Mouse (Mus musculus): ENCODE measurements around the gene Chmp6. TPM values are rescaled to one million over a fixed set of nuclear protein-coding genes. Genes with fewer than 3 reads are reported as not detected.

Gene Chmp6
- polyA plus RNA-seq, 1 experiment from 2014 or later, result 112 TPM

- Histone ChIP-seq H3K9me3 (no peaks in the 10 kb centered on the region), H3K4me1 (replicated peaks) (peaks cover 26% of the 10 kb centered on the region), H3K4me2 (replicated peaks) (no peak overlapping the region; the same call in 1 of the 2 replicates), H3K36me3 (no peaks in the 10 kb centered on the region), H3K27ac (no peak overlapping the region), H3K27me3 (peaks cover 13% of the 10 kb centered on the region; the same call in 1 of the 2 replicates), H3K4me3 (replicated peaks) (no peak overlapping the region), H3K9ac (replicated peaks) (0 out of 2 replicates have a peak overlapping the region, but pooled peaks have one; percentile 19)
- 1% methylated on average over 5 of the region's 5 CpGs for WGBS
- ATAC-seq, result no peak
Measured at GRCm38 (mm10) chr11:119909436-119909835, 3.8 kb upstream of the Chmp6 start.

- Histone ChIP-seq H3K27me3 (peaks cover 8% of the 10 kb centered on the region; the same call in 1 of the 2 replicates), H3K4me1 (replicated peaks) (peaks cover 37% of the 10 kb centered on the region), H3K4me2 (replicated peaks) (peak overlapping the region; percentile 99), H3K9me3 (no peaks in the 10 kb centered on the region), H3K27ac (peak overlapping the region; percentile 79), H3K36me3 (peaks cover 16% of the 10 kb centered on the region), H3K4me3 (replicated peaks) (peak overlapping the region; percentile 95), H3K9ac (replicated peaks) (peak overlapping the region; percentile 97)
- ATAC-seq, result no peak
- 6% methylated on average over 7 of the region's 7 CpGs for WGBS
Measured at GRCm38 (mm10) chr11:119912845-119913244, 396 bp upstream of the Chmp6 start.

- Histone ChIP-seq H3K9ac (replicated peaks) (peak overlapping the region; percentile 97), H3K36me3 (peaks cover 26% of the 10 kb centered on the region), H3K4me2 (replicated peaks) (peak overlapping the region; percentile 99), H3K9me3 (no peaks in the 10 kb centered on the region), H3K27me3 (0 out of 2 replicates have a peak, but pooled peaks cover 3% of the 10 kb centered on the region), H3K27ac (peak overlapping the region; percentile 79), H3K4me1 (replicated peaks) (peaks cover 37% of the 10 kb centered on the region), H3K4me3 (replicated peaks) (peak overlapping the region; percentile 95)
- no peak for ATAC-seq
- WGBS, result under 1% methylated on average over 26 of the region's 26 CpGs
Measured at GRCm38 (mm10) chr11:119913935-119914314, 684 bp downstream of the Chmp6 start.

GRCm38 (mm10) chr11:119914381-119914780 lies 1.1 kb downstream of the Chmp6 start:
- Histone ChIP-seq H3K9me3 (no peaks in the 10 kb centered on the region), H3K4me2 (replicated peaks) (peak overlapping the region; percentile 99), H3K36me3 (peaks cover 31% of the 10 kb centered on the region), H3K4me1 (replicated peaks) (peaks cover 37% of the 10 kb centered on the region), H3K4me3 (replicated peaks) (peak overlapping the region; percentile 95), H3K9ac (replicated peaks) (peak overlapping the region; percentile 97), H3K27me3 (no peaks in the 10 kb centered on the region), H3K27ac (peak overlapping the region; percentile 79; the same call in 1 of the 2 replicates)
- no peak for ATAC-seq
- 32% methylated on average over 4 of the region's 4 CpGs for WGBS

- Histone ChIP-seq H3K4me1 (replicated peaks) (peaks cover 30% of the 10 kb centered on the region), H3K27me3 (no peaks in the 10 kb centered on the region), H3K36me3 (peaks cover 43% of the 10 kb centered on the region), H3K9me3 (no peaks in the 10 kb centered on the region), H3K4me3 (replicated peaks) (no peak overlapping the region), H3K4me2 (replicated peaks) (peak overlapping the region; percentile 99; the same call in 1 of the 2 replicates), H3K9ac (replicated peaks) (no peak overlapping the region), H3K27ac (no peak overlapping the region)
- WGBS, result 91% methylated on average over 9 of the region's 9 CpGs
- ATAC-seq, result no peak
Measured at GRCm38 (mm10) chr11:119915666-119916065, 2.4 kb downstream of the Chmp6 start.

GRCm38 (mm10) chr11:119916102-119916790 lies 3.0 kb downstream of the Chmp6 start:
- no peak overlapping the region for H3K4me2 ChIP-seq (replicated peaks)
- H3K4me1 ChIP-seq (replicated peaks), result peaks cover 30% of the 10 kb centered on the region
- H3K27me3 ChIP-seq, result no peaks in the 10 kb centered on the region
- no peaks in the 10 kb centered on the region for H3K9me3 ChIP-seq
- no peak overlapping the region for H3K4me3 ChIP-seq (replicated peaks)
- H3K9ac ChIP-seq (replicated peaks), result no peak overlapping the region
- H3K36me3 ChIP-seq, result peaks cover 45% of the 10 kb centered on the region
- H3K27ac ChIP-seq, result no peak overlapping the region
- WGBS, result 90% methylated on average over 15 of the region's 15 CpGs
- ATAC-seq, result no peak

GRCm38 (mm10) chr11:119916834-119917469 lies 3.7 kb downstream of the Chmp6 start:
- Histone ChIP-seq H3K4me3 (replicated peaks) (no peak overlapping the region), H3K27me3 (no peaks in the 10 kb centered on the region), H3K9me3 (no peaks in the 10 kb centered on the region), H3K4me1 (replicated peaks) (peaks cover 30% of the 10 kb centered on the region), H3K27ac (no peak overlapping the region), H3K9ac (replicated peaks) (no peak overlapping the region), H3K4me2 (replicated peaks) (no peak overlapping the region), H3K36me3 (peaks cover 45% of the 10 kb centered on the region)
- WGBS, result 94% methylated on average over 21 of the region's 21 CpGs
- no peak for ATAC-seq

GRCm38 (mm10) chr11:119918521-119918920 lies 5.3 kb downstream of the Chmp6 start:
- Histone ChIP-seq H3K27me3 (no peaks in the 10 kb centered on the region), H3K4me2 (replicated peaks) (no peak overlapping the region), H3K27ac (no peak overlapping the region), H3K9ac (replicated peaks) (no peak overlapping the region), H3K9me3 (no peaks in the 10 kb centered on the region), H3K36me3 (peaks cover 45% of the 10 kb centered on the region), H3K4me3 (replicated peaks) (no peak overlapping the region), H3K4me1 (replicated peaks) (peaks cover 19% of the 10 kb centered on the region)
- no peak for ATAC-seq
- 92% methylated on average over 7 of the region's 7 CpGs for WGBS

- H3K4me3 ChIP-seq (replicated peaks), result no peak overlapping the region
- no peak for ATAC-seq
- peaks cover 45% of the 10 kb centered on the region for H3K36me3 ChIP-seq
- H3K27ac ChIP-seq, result no peak overlapping the region
- no peaks in the 10 kb centered on the region for H3K27me3 ChIP-seq
- WGBS, result 94% methylated on average over 4 of the region's 4 CpGs
- no peak overlapping the region for H3K4me2 ChIP-seq (replicated peaks)
- H3K9me3 ChIP-seq, result no peaks in the 10 kb centered on the region
- no peak overlapping the region for H3K9ac ChIP-seq (replicated peaks)
- H3K4me1 ChIP-seq (replicated peaks), result peaks cover 14% of the 10 kb centered on the region
Measured at GRCm38 (mm10) chr11:119919432-119919831, 6.2 kb downstream of the Chmp6 start.

- Histone ChIP-seq H3K4me1 (replicated peaks) (peaks cover 10% of the 10 kb centered on the region), H3K9ac (replicated peaks) (no peak overlapping the region), H3K4me2 (replicated peaks) (no peak overlapping the region), H3K27ac (no peak overlapping the region), H3K36me3 (peaks cover 45% of the 10 kb centered on the region), H3K4me3 (replicated peaks) (no peak overlapping the region), H3K9me3 (no peaks in the 10 kb centered on the region), H3K27me3 (no peaks in the 10 kb centered on the region)
- WGBS, result 63% methylated on average over 8 of the region's 8 CpGs
- no peak for ATAC-seq
Measured at GRCm38 (mm10) chr11:119919897-119920296, 6.7 kb downstream of the Chmp6 start.

GRCm38 (mm10) chr11:119920668-119921067 lies 7.4 kb downstream of the Chmp6 start:
- Histone ChIP-seq H3K27me3 (no peaks in the 10 kb centered on the region), H3K9me3 (no peaks in the 10 kb centered on the region), H3K4me2 (replicated peaks) (no peak overlapping the region), H3K9ac (replicated peaks) (no peak overlapping the region), H3K4me1 (replicated peaks) (0 out of 2 replicates have a peak, but pooled peaks cover 2% of the 10 kb centered on the region), H3K36me3 (peaks cover 45% of the 10 kb centered on the region), H3K27ac (no peak overlapping the region), H3K4me3 (replicated peaks) (no peak overlapping the region)
- ATAC-seq, result no peak
- WGBS, result 95% methylated on average over 5 of the region's 5 CpGs

GRCm38 (mm10) chr11:119925176-119925575 lies 11.9 kb downstream of the Chmp6 start:
- no peak overlapping the region for H3K4me3 ChIP-seq (replicated peaks)
- no peak overlapping the region for H3K4me2 ChIP-seq (replicated peaks)
- 76% methylated on average over 5 of the region's 5 CpGs for WGBS
- H3K4me1 ChIP-seq (replicated peaks), result no peaks in the 10 kb centered on the region
- peaks cover 6% of the 10 kb centered on the region for H3K36me3 ChIP-seq
- no peak for ATAC-seq
- H3K27ac ChIP-seq, result no peak overlapping the region
- no peaks in the 10 kb centered on the region for H3K27me3 ChIP-seq
- no peak overlapping the region for H3K9ac ChIP-seq (replicated peaks)
- H3K9me3 ChIP-seq, result no peaks in the 10 kb centered on the region

All from midbrain, embryonic 13.5 days (tissue).